In genomic region chr4:133660193-133661155, GRCm38 (mm10) we compare ENCODE assay signal across 8 mouse cellular contexts. TPM values are rescaled to one million over a fixed set of nuclear protein-coding genes. Genes with fewer than 3 reads are reported as not detected.
DNase-seq lines count a peak whose midpoint lies in the region; ATAC-seq lines count a peak whose summit lies in the region.

No protein-coding gene starts in this region.

- H3K36me3 ChIP-seq in embryonic facial prominence, embryonic 14.5 days (ENCODE audit: control insufficient read depth, insufficient read depth, low read length), result peaks cover 23% of the 10 kb centered on the region; the same call in 1 of the 2 replicates
- H3K36me3 ChIP-seq in limb, embryonic 12.5 days, result peaks cover 21% of the 10 kb centered on the region
- H3K36me3 ChIP-seq in midbrain, embryonic 14.5 days (ENCODE audit: control insufficient read depth, insufficient read depth, low read length), result peaks cover 11% of the 10 kb centered on the region; the same call in 1 of the 2 replicates

- H3K9ac ChIP-seq in embryonic facial prominence, embryonic 14.5 days (ENCODE audit: low read depth, low read length), result peak overlapping the region; percentile 39
- H3K9ac ChIP-seq in limb, embryonic 12.5 days (replicated peaks), result peak overlapping the region; percentile 40; the same call in 1 of the 2 replicates
- H3K9ac ChIP-seq in midbrain, embryonic 14.5 days (replicated peaks; ENCODE audit: low read length), result peak overlapping the region; percentile 31; the same call in 1 of the 2 replicates

- H3K4me2 ChIP-seq in embryonic facial prominence, embryonic 14.5 days (ENCODE audit: low read depth, low read length), result peak overlapping the region; percentile 56
- peak overlapping the region; percentile 57 for H3K4me2 ChIP-seq in limb, embryonic 12.5 days
- H3K4me2 ChIP-seq in midbrain, embryonic 14.5 days (ENCODE audit: low read length), result peak overlapping the region; percentile 35

- H3K4me1 ChIP-seq in embryonic facial prominence, embryonic 14.5 days (ENCODE audit: control insufficient read depth, insufficient read depth, low read length), result peaks cover 23% of the 10 kb centered on the region
- peaks cover 50% of the 10 kb centered on the region for H3K4me1 ChIP-seq in limb, embryonic 12.5 days (replicated peaks)
- H3K4me1 ChIP-seq in midbrain, embryonic 14.5 days (ENCODE audit: control insufficient read depth, insufficient read depth, low read length), result peaks cover 9% of the 10 kb centered on the region; the same call in 1 of the 2 replicates

- H3K27ac ChIP-seq in embryonic facial prominence, embryonic 14.5 days (replicated peaks; ENCODE audit: low read depth, low read length), result peak overlapping the region; percentile 91
- peak overlapping the region; percentile 94 for H3K27ac ChIP-seq in limb, embryonic 12.5 days
- peak overlapping the region; percentile 80 for H3K27ac ChIP-seq in midbrain, embryonic 14.5 days (replicated peaks; ENCODE audit: low read depth, low read length)

- ATAC-seq in embryonic facial prominence, embryonic 14.5 days (ENCODE audit: low read depth), result peak; percentile 83
- no peak for ATAC-seq in limb, embryonic 12.5 days (ENCODE audit: insufficient number of reproducible peaks, insufficient read depth, low FRiP score, low TSS enrichment, low read depth)
- ATAC-seq in midbrain, embryonic 14.5 days (ENCODE audit: low FRiP score, low TSS enrichment), result peak; percentile 77

- peak overlapping the region; percentile 28 for H3K4me3 ChIP-seq in embryonic facial prominence, embryonic 14.5 days (ENCODE audit: low read depth, low read length)
- peak overlapping the region; percentile 25 for H3K4me3 ChIP-seq in limb, embryonic 12.5 days (replicated peaks)
- H3K4me3 ChIP-seq in midbrain, embryonic 14.5 days (replicated peaks; ENCODE audit: low read depth, low read length), result no peak overlapping the region

- DNase-seq in 3T3-L1 (ENCODE audit: low read depth, low spot score), result peak; percentile 94
- DNase-seq in adrenal gland, postnatal 10 days, result peak; percentile 90
- peak; percentile 94 for DNase-seq in embryonic facial prominence, embryonic 14.5 days (ENCODE audit: low spot score)
- DNase-seq in heart, adult 8-10 months (ENCODE audit: low spot score), result peak; percentile 85
- DNase-seq in kidney, adult 9 months, result peak; percentile 97
- DNase-seq in midbrain, embryonic 14.5 days, result peak; percentile 79
- peak; percentile 82 for DNase-seq in testis, postnatal 14 days (ENCODE audit: low spot score)

- H3K27me3 ChIP-seq in embryonic facial prominence, embryonic 14.5 days (replicated peaks; ENCODE audit: control insufficient read depth, insufficient read depth, low read length), result no peaks in the 10 kb centered on the region
- H3K27me3 ChIP-seq in limb, embryonic 12.5 days, result no peaks in the 10 kb centered on the region
- no peaks in the 10 kb centered on the region for H3K27me3 ChIP-seq in midbrain, embryonic 14.5 days (ENCODE audit: control insufficient read depth, insufficient read depth, low read length)

- no peaks in the 10 kb centered on the region for H3K9me3 ChIP-seq in embryonic facial prominence, embryonic 14.5 days (ENCODE audit: control insufficient read depth, low read length)
- no peaks in the 10 kb centered on the region for H3K9me3 ChIP-seq in limb, embryonic 12.5 days
- H3K9me3 ChIP-seq in midbrain, embryonic 14.5 days (ENCODE audit: control insufficient read depth, low read length), result no peaks in the 10 kb centered on the region

- WGBS in embryonic facial prominence, embryonic 14.5 days, result 4% methylated on average over 8 of the region's 10 CpGs
- WGBS in limb, embryonic 12.5 days, result 6% methylated on average over 10 of the region's 10 CpGs
- 18% methylated on average over 10 of the region's 10 CpGs for WGBS in midbrain, embryonic 14.5 days

RNA-seq across cellular contexts. Expression of gene Zdhhc18, which starts 10.5 kb away (rescaled TPM):
- 10 to 100 TPM; 25.3 to 26.0 TPM for total RNA-seq in adrenal gland, postnatal 10 days (2021)
- 2.1 and 3.7 TPM in 2 replicates for polyA plus RNA-seq in embryonic facial prominence, embryonic 14.5 days (2014; fragmentation: Nextera tagmentation; extraction: Ambion mirVana)
- total RNA-seq in heart, adult 8-10 months (2022), result 10 to 100 TPM; 16.1 to 24.3 (median 22.1) TPM
- 4.0 and 7.1 TPM in 2 replicates for polyA plus RNA-seq in limb, embryonic 12.5 days (2016; fragmentation: Nextera tagmentation; extraction: Ambion mirVana)
- 3.8 and 5.8 TPM in 2 replicates for polyA plus RNA-seq in midbrain, embryonic 14.5 days (2014; fragmentation: Nextera tagmentation; extraction: Ambion mirVana)

RNA-seq across cellular contexts. Expression of gene Pigv, which starts 12.0 kb away (rescaled TPM):
- 10 to 100 TPM; 11.9 to 18.6 TPM for total RNA-seq in adrenal gland, postnatal 10 days (2021)
- polyA plus RNA-seq in embryonic facial prominence, embryonic 14.5 days (2014; fragmentation: Nextera tagmentation; extraction: Ambion mirVana), result 8.4 and 11.3 TPM in 2 replicates
- total RNA-seq in heart, adult 8-10 months (2022), result 10 to 100 TPM in 3 of 4 experiments, 1 to 10 TPM in 1; 9.2 to 13.8 (median 13.2) TPM
- polyA plus RNA-seq in limb, embryonic 12.5 days (2016; fragmentation: Nextera tagmentation; extraction: Ambion mirVana), result 16.3 and 21.6 TPM in 2 replicates
- 9.4 and 10.8 TPM in 2 replicates for polyA plus RNA-seq in midbrain, embryonic 14.5 days (2014; fragmentation: Nextera tagmentation; extraction: Ambion mirVana)

RNA-seq across cellular contexts. Expression of gene Sfn, which starts 58.5 kb away (rescaled TPM):
- 1 to 10 TPM; 2.2 to 3.8 TPM for total RNA-seq in adrenal gland, postnatal 10 days (2021)
- polyA plus RNA-seq in embryonic facial prominence, embryonic 14.5 days (2014; fragmentation: Nextera tagmentation; extraction: Ambion mirVana), result 129 and 135 TPM in 2 replicates
- 1 to 10 TPM in 3 of 4 experiments, under 1 TPM in 1; 0.88 to 1.6 (median 1.1) TPM for total RNA-seq in heart, adult 8-10 months (2022)
- 37.2 and 43.3 TPM in 2 replicates for polyA plus RNA-seq in limb, embryonic 12.5 days (2016; fragmentation: Nextera tagmentation; extraction: Ambion mirVana)
- polyA plus RNA-seq in midbrain, embryonic 14.5 days (2014; fragmentation: Nextera tagmentation; extraction: Ambion mirVana), result 0.88 and 1.3 TPM in 2 replicates

Comparison
In these comparisons a context has a peak if more than half of its experiments do, and no peak if none do; other contexts are left out.
1. RNA of gene Sfn, which starts 58.5 kb away (polyA plus RNA-seq): 129 to 135 TPM in embryonic facial prominence, embryonic 14.5 days and 37.2 to 43.3 TPM in limb, embryonic 12.5 days; 0.88 to 1.3 TPM in midbrain, embryonic 14.5 days; every median in the first group is over 10 times any median in the second.
2. Peak in every context shown above with its lines, with median percentiles within 50 percentile points of each other: DNase-seq, H3K27ac ChIP-seq, H3K4me2 ChIP-seq and H3K9ac ChIP-seq.